21 mouse cellular contexts compared by ENCODE assay signal in genomic region chr14:31110613-31111012, GRCm38 (mm10). TPM values are rescaled to one million over a fixed set of nuclear protein-coding genes. Genes with fewer than 3 reads are reported as not detected.
DNase-seq lines count a peak whose midpoint lies in the region; ATAC-seq and TF ChIP-seq lines count a peak whose summit lies in the region.
"Had no signal": no experiment of that assay in that cellular context is flagged by ENCODE, and none has a peak within 500 bp of the region (broad histone marks: within the 10 kb centered on the region; RNA-seq: fewer than 3 reads in every experiment).

No protein-coding gene starts in this region.

- DNase-seq in c-Kit-positive CD71-positive TER-119-negative erythroid progenitor cells, embryonic 14.5 days (ENCODE audit: low read depth): peak; percentile 74
- peak in 2 of 3 experiments; percentile 63 to 65 for DNase-seq in liver, embryonic 14.5 days (ENCODE audit: low read depth in 3 of 3, low spot score in 3 of 3)
- DNase-seq in cerebellum, adult 9-10 months: no peak
- no peak for DNase-seq in spleen, adult 18-20 months
- no peak for DNase-seq in heart, postnatal 36 days
- no peak for DNase-seq in kidney, postnatal 10 days
- DNase-seq: adrenal gland, postnatal 14 days; cerebellum, postnatal 10 days; kidney, postnatal 4 days; thymus, postnatal 14 days had no signal

- TF ChIP-seq CTCF in liver, embryonic 14.5 days (IDR thresholded peaks at IDR 0.05; ENCODE audit: low read depth): no peak

- H3K9ac ChIP-seq in liver, embryonic 14.5 days (replicated peaks): no peak overlapping the region
- H3K9ac ChIP-seq: embryonic facial prominence, embryonic 12.5 days; forebrain, embryonic 13.5 days; kidney, embryonic 15.5 days; limb, embryonic 13.5 days had no signal

- peaks cover 14 to 23% of the 10 kb centered on the region in 2 experiments for H3K4me1 ChIP-seq in liver, embryonic 14.5 days (replicated peaks; ENCODE audit: control insufficient read depth in 2 of 2, insufficient read depth in 2 of 2, low read length in 1 of 2)
- H3K4me1 ChIP-seq: embryonic facial prominence, embryonic 12.5 days; forebrain, embryonic 13.5 days; hindbrain, embryonic 10.5 days; kidney, embryonic 15.5 days; limb, embryonic 13.5 days had no signal

- H3K4me2 ChIP-seq in liver, embryonic 14.5 days (ENCODE audit: low read depth): peak overlapping the region; percentile 11; the same call in 1 of the 2 replicates
- H3K4me2 ChIP-seq: embryonic facial prominence, embryonic 12.5 days; forebrain, embryonic 13.5 days; kidney, embryonic 15.5 days; limb, embryonic 13.5 days; midbrain, embryonic 11.5 days had no signal

- H3K27ac ChIP-seq in liver, embryonic 14.5 days: peak overlapping the region; percentile 30; the same call in 1 of the 2 replicates
- H3K27ac ChIP-seq: embryonic facial prominence, embryonic 12.5 days; forebrain, embryonic 13.5 days; hindbrain, embryonic 10.5 days; hindbrain, postnatal 0 days; kidney, embryonic 15.5 days; limb, embryonic 13.5 days; macrophage had no signal

- no peak overlapping the region for H3K4me3 ChIP-seq in liver, embryonic 14.5 days (ENCODE audit: insufficient read depth in 1 of 2, low read depth in 2 of 2, low read length in 2 of 2)
- H3K4me3 ChIP-seq: embryonic facial prominence, embryonic 12.5 days; erythroblast, embryonic 14.5 days; forebrain, embryonic 13.5 days; hindbrain, embryonic 10.5 days; kidney, embryonic 15.5 days; limb, embryonic 13.5 days had no signal

- WGBS in liver, embryonic 14.5 days (ENCODE audit: insufficient replicate concordance): 13% methylated on average over 3 of the region's 3 CpGs

- no peak for TF ChIP-seq EP300 in liver, embryonic 14.5 days (IDR thresholded peaks at IDR 0.05; ENCODE audit: low read depth)

- H3K27me3 ChIP-seq in liver, embryonic 14.5 days (ENCODE audit: control insufficient read depth, insufficient read depth, low read length): no peaks in the 10 kb centered on the region
- H3K27me3 ChIP-seq: embryonic facial prominence, embryonic 12.5 days; forebrain, embryonic 13.5 days; kidney, embryonic 15.5 days; limb, embryonic 13.5 days had no signal

- no peaks in the 10 kb centered on the region for H3K9me3 ChIP-seq in liver, embryonic 14.5 days (ENCODE audit: control insufficient read depth, low read length)
- H3K9me3 ChIP-seq: embryonic facial prominence, embryonic 12.5 days; forebrain, embryonic 13.5 days; hindbrain, embryonic 10.5 days; kidney, embryonic 15.5 days; limb, embryonic 13.5 days had no signal

- intact Hi-C loops in heart, postnatal 36 days (cut with DNase I): no loop called here

- ATAC-seq in erythroid progenitor cell, adult 5-6 weeks (replicated peaks; ENCODE audit: low FRiP score, poor library complexity, severe bottlenecking): peak; percentile 94
- ATAC-seq in liver, embryonic 14.5 days (ENCODE audit: insufficient read depth): peak; percentile 86
- ATAC-seq: forebrain, embryonic 13.5 days; hindbrain, postnatal 0 days; intestine, embryonic 16.5 days had no signal

- peaks cover 56% of the 10 kb centered on the region for H3K36me3 ChIP-seq in liver, embryonic 14.5 days (replicated peaks; ENCODE audit: control insufficient read depth, insufficient read depth, low read depth)

RNA-seq across cellular contexts. Expression of gene Smim4, which starts 18.1 kb away (rescaled TPM):
- total RNA-seq in erythroid progenitor cell, adult 5-6 weeks (2015; ENCODE audit: low replicate concordance): 20.2 and 35.2 TPM in 2 replicates
- total RNA-seq in erythroid progenitor cell, adult 5-6 weeks (2017; ENCODE audit: low replicate concordance): 11.2 and 15.3 TPM in 2 replicates
- polyA plus RNA-seq in liver, embryonic 14.5 days (2012; rRNA removed): 21.4 and 26.7 TPM in 2 replicates
- 72.8 and 81.7 TPM in 2 replicates for polyA plus RNA-seq in liver, embryonic 14.5 days (2014; fragmentation: Nextera tagmentation; extraction: Ambion mirVana)
- total RNA-seq in heart, postnatal 36 days (2021): 10 to 100 TPM; 64.8 to 72.2 TPM

RNA-seq across cellular contexts. Expression of gene Nt5dc2, which starts 20.2 kb away (rescaled TPM):
- 10.9 and 25.2 TPM in 2 replicates for total RNA-seq in erythroid progenitor cell, adult 5-6 weeks (2015; ENCODE audit: low replicate concordance)
- 9.9 and 11.0 TPM in 2 replicates for total RNA-seq in erythroid progenitor cell, adult 5-6 weeks (2017; ENCODE audit: low replicate concordance)
- polyA plus RNA-seq in liver, embryonic 14.5 days (2012; rRNA removed): 146 and 164 TPM in 2 replicates
- 161 and 173 TPM in 2 replicates for polyA plus RNA-seq in liver, embryonic 14.5 days (2014; fragmentation: Nextera tagmentation; extraction: Ambion mirVana)
- 10 to 100 TPM; 19.5 to 19.9 TPM for total RNA-seq in heart, postnatal 36 days (2021)

RNA-seq across cellular contexts. Expression of gene Stab1, which starts 57.8 kb away (rescaled TPM):
- 27.2 TPM in 1 of 2 replicates, not detected in the other for total RNA-seq in erythroid progenitor cell, adult 5-6 weeks (2015; ENCODE audit: low replicate concordance)
- 0.64 TPM in 1 of 2 replicates, not detected in the other for total RNA-seq in erythroid progenitor cell, adult 5-6 weeks (2017; ENCODE audit: low replicate concordance)
- 18.9 and 19.9 TPM in 2 replicates for polyA plus RNA-seq in liver, embryonic 14.5 days (2012; rRNA removed)
- 19.3 and 20.7 TPM in 2 replicates for polyA plus RNA-seq in liver, embryonic 14.5 days (2014; fragmentation: Nextera tagmentation; extraction: Ambion mirVana)
- 10 to 100 TPM; 66.1 to 85.9 TPM for total RNA-seq in heart, postnatal 36 days (2021)

Comparison
In these comparisons a context has a peak if more than half of its experiments do, and no peak if none do; other contexts are left out.
1. DNase-seq: peak in c-Kit-positive CD71-positive TER-119-negative erythroid progenitor cells, embryonic 14.5 days (single experiment) and liver, embryonic 14.5 days (2 of 3); none in cerebellum, adult 9-10 months (single experiment), spleen, adult 18-20 months (0 of 2), heart, postnatal 36 days (0 of 2) and kidney, postnatal 10 days (single experiment).